Mouse (Mus musculus) liver, embryonic 16.5 days (tissue): ENCODE results near the gene Mrvi1. TPM values are rescaled to one million over a fixed set of nuclear protein-coding genes. Genes with fewer than 3 reads are reported as not detected.

Experiments used
- ATAC-seq: fragments of 200-750 bp; cut with Nextera tagmentation; 2 replicates; pipeline ENCODE4 v1.8.0; 2017; ENCODE audit warnings: low read depth, mild to moderate bottlenecking, moderate number of reproducible peaks, moderate library complexity
- H3K27ac ChIP-seq: fragments of 300-500 bp; sonication (generic); 2 replicates; pipeline ENCODE4 v1.5.1; 2014; ENCODE audit warnings: mild to moderate bottlenecking, low read length
- H3K27me3 ChIP-seq: fragments of 300-500 bp; sonication (generic); 2 replicates; pipeline ENCODE4 v1.6.1; 2014; ENCODE audit warnings: low read depth, low read length, mixed read lengths; ENCODE audit not compliant: control insufficient read depth, insufficient read depth
- H3K36me3 ChIP-seq: fragments of 300-500 bp; sonication (generic); 2 replicates; pipeline ENCODE4 v1.6.1; 2014; ENCODE audit warnings: mild to moderate bottlenecking; ENCODE audit not compliant: control insufficient read depth, insufficient read depth
- H3K4me1 ChIP-seq: fragments of 300-500 bp; sonication (generic); 2 replicates; pipeline ENCODE4 v1.6.1; 2014; ENCODE audit warnings: low read depth, low read length, mixed read lengths; ENCODE audit not compliant: control insufficient read depth
- H3K4me2 ChIP-seq: fragments of 300-500 bp; sonication (generic); 2 replicates; pipeline ENCODE4 v1.6.1; 2014; ENCODE audit warnings: low read depth, low read length, mixed read lengths
- H3K4me3 ChIP-seq: fragments of 300-500 bp; sonication (generic); 2 replicates; pipeline ENCODE4 v1.5.1; 2014; ENCODE audit warnings: low read depth, mild to moderate bottlenecking, low read length
- H3K9ac ChIP-seq: fragments of 300-500 bp; sonication (generic); 2 replicates; pipeline ENCODE4 v1.6.1; 2014; ENCODE audit warnings: low read depth, low read length
- H3K9me3 ChIP-seq: fragments of 300-500 bp; sonication (generic); replicated peaks from 2 replicates; pipeline ENCODE4 v1.6.1; 2016; ENCODE audit warnings: low read length; ENCODE audit not compliant: control insufficient read depth
- WGBS: fragments of 180-500 bp; shearing (Covaris S2); extraction: QIAGEN DNeasy Blood & Tissue Kit; methylation state at CpG from one replicate; pipeline ENCODE4 v1.1.7; 2014; ENCODE audit not compliant: insufficient replicate concordance; 5-methylcytosine and 5-hydroxymethylcytosine counted together
- polyA plus RNA-seq: library from polyadenylated mRNA; unstranded; fragments of >200 nt; fragmentation: Nextera tagmentation; extraction: Ambion mirVana; gene quantifications from 2 replicates; pipeline ENCODE4 v1.2.1, GENCODE M21; 2015

The Mrvi1 gene
- polyA plus RNA-seq, 1 experiment from 2014 or later, result 4.3 TPM

DNA sequence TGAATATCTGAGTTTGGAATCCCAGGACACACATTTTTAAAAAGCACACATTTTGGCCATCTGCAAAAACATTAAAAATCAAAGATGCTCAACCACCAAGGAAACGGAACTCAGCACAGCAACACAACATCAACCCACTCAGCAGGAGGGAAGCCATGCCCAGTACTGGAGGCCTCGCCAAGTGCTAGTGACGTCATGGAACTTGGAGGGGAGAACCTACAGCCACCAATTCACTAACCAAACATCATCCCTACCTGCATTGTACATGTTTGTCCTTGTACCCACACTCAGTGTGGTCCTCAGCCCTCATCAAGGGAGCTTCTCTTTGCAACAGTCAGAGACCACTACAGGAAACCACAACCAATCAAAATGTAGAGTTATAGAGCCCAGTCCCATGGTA, 16.9 kb downstream of the Mrvi1 start:
- no peak for ATAC-seq
- Histone ChIP-seq H3K27ac (no peak overlapping the region), H3K9ac (no peak overlapping the region), H3K4me1 (peaks cover 28% of the 10 kb centered on the region), H3K9me3 (no peaks in the 10 kb centered on the region), H3K4me2 (no peak overlapping the region), H3K4me3 (no peak overlapping the region), H3K27me3 (no peaks in the 10 kb centered on the region), H3K36me3 (no peaks in the 10 kb centered on the region)
- WGBS, result 59% methylated on average over 3 of the region's 3 CpGs

DNA sequence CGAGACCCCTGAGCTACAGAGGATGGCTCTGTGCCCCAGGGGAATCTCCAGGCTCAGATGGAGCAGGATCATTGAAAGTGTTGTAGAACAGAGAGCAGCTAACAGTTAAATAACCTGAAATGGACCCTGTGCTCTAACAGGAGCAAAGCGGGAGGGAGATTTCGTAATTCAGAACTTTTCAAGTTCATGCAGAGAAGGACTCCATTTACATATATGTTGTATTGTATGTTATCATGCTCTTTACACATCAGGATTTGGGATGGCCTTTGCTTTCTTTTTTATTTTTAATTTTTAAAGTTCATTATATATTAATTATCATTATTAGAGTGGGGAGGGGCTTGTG, 18.6 kb downstream of the Mrvi1 start:
- H3K9me3 ChIP-seq, result no peaks in the 10 kb centered on the region
- no peak overlapping the region for H3K4me2 ChIP-seq
- no peaks in the 10 kb centered on the region for H3K27me3 ChIP-seq
- H3K27ac ChIP-seq, result no peak overlapping the region; the same call in 1 of the 2 replicates
- WGBS, result 52% methylated on average over 3 of the region's 3 CpGs
- ATAC-seq, result 0 out of 2 replicates have a peak, but pooled peaks have one; percentile 33
- no peaks in the 10 kb centered on the region for H3K36me3 ChIP-seq
- no peak overlapping the region for H3K9ac ChIP-seq
- H3K4me3 ChIP-seq, result no peak overlapping the region
- peaks cover 31% of the 10 kb centered on the region for H3K4me1 ChIP-seq

DNA sequence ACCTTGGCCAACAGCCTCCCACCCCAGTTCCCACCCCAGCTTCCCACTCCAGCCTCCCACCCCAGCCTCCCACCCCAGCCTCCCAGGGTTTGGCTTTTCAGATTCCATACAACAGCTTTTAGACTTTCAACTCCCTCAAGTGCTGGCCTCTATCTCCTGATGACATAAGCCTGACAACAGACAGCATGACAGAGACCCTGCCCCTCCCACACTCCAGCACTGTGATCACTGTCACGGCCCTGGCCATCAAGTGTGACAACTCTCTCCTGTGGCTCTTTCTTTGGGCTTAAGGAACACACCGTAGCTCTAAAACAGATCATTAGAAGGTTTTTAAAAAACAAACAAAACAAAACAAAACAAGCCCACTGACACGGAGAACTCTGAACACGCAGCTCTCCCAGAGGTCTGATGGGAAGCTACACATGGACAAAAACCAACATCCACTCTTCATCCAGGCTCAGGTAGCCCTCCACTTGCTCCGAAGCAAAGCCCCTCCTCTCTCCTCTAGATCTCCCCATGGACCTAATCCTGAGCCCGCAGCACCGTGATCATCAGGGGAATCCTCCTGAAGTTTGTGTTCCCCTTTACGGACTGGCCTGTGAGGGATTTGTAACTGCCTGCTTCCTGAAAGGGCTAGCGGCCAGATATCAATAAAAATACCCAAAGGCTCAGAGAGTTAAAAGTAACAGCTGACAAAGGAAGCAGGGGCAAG, 19.2 kb downstream of the Mrvi1 start:
- H3K9me3 ChIP-seq, result no peaks in the 10 kb centered on the region
- ATAC-seq, result 0 out of 2 replicates have a peak, but pooled peaks have one; percentile 9
- H3K4me3 ChIP-seq, result no peak overlapping the region
- H3K36me3 ChIP-seq, result no peaks in the 10 kb centered on the region
- no peak overlapping the region for H3K4me2 ChIP-seq
- H3K27ac ChIP-seq, result peak overlapping the region; percentile 35; the same call in 1 of the 2 replicates
- H3K9ac ChIP-seq, result no peak overlapping the region
- 41% methylated on average over 9 of the region's 9 CpGs for WGBS
- H3K27me3 ChIP-seq, result no peaks in the 10 kb centered on the region
- H3K4me1 ChIP-seq, result peaks cover 31% of the 10 kb centered on the region

DNA sequence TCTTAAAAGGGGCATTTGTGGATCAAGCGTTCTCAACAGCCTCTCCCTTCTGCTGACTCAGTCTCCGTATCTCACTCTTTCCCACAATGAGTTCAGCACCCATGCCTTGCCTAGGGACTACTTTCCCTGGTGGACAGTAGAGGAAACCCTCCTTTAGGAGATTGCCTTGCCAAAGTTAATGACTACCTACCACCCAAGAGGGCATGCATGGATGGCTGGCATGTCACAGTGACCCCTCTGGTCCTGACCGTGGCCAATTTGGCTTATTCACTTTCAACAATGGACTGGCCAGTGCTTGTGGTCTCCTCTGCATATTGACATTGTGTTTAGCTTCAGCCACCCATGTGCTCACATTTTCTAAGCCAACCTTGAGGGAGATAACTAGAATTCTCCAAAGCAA, 19.8 kb downstream of the Mrvi1 start:
- WGBS, result 74% methylated on average over 3 of the region's 3 CpGs
- Histone ChIP-seq H3K36me3 (no peaks in the 10 kb centered on the region), H3K4me3 (no peak overlapping the region), H3K9ac (no peak overlapping the region), H3K27ac (no peak overlapping the region), H3K9me3 (no peaks in the 10 kb centered on the region), H3K4me1 (peaks cover 31% of the 10 kb centered on the region), H3K27me3 (no peaks in the 10 kb centered on the region), H3K4me2 (no peak overlapping the region)
- no peak for ATAC-seq

DNA sequence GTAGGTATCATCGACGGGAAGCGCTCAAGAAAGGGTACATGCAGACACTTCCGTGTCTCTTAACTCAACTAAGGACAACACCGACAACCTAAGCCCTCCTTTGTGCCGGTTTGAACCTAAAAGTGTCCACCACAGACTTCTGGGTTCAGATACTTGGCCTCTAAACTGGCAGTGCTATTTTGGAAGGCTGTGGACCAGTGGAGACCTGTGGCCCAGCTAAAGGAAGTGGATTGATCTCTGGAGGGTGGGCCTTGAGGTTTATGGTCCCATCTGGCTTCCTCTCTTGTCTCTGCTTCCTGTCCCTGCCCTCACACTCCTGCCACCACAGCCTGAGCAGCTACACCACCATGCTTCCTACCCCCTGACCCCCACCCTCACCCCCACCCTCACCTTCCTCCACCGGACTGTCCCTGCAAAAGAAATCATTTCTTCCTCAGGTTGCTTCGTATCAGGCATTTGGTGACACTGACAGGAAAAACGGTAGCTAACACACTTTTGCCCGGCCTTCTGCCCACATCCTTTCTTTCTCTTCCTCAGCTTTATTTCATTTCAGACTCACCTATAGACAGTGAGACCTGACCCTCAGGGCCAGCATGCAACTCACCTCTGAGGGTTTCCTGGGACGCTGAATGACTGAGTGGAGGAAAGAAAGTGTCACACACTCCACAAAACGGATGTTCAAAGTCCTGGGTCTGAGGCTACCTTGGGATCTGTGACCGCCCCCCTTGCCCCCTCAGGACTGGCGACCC, 25.7 kb downstream of the Mrvi1 start:
- Histone ChIP-seq H3K4me1 (peaks cover 5% of the 10 kb centered on the region), H3K9me3 (no peaks in the 10 kb centered on the region), H3K4me3 (no peak overlapping the region), H3K36me3 (no peaks in the 10 kb centered on the region), H3K9ac (no peak overlapping the region), H3K27me3 (no peaks in the 10 kb centered on the region), H3K27ac (peak overlapping the region; percentile 46), H3K4me2 (no peak overlapping the region)
- WGBS, result 23% methylated on average over 14 of the region's 14 CpGs
- peak; percentile 33; the same call in 1 of the 2 replicates for ATAC-seq

DNA sequence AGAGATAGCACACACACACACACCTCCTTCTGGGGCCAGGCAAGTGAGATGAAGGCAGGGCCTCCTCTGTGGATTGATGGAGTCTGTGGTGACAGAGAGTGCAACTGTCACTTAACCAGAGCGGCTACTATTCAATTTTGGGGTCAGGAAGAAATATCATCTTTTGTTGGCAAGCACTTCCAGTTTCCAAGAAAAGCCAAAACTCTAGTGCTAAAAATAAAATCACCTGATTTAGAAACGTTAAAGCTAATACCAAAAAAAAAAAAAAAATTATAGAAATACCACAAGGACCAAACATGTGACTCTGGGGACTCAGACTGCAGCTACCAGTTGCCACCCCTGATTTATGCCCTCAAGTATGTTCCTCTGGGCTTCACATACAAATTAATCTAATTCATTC, 26.7 kb downstream of the Mrvi1 start:
- H3K4me2 ChIP-seq, result no peak overlapping the region
- peaks cover 3% of the 10 kb centered on the region for H3K4me1 ChIP-seq
- no peak for ATAC-seq
- peak overlapping the region; percentile 46; the same call in 1 of the 2 replicates for H3K27ac ChIP-seq
- H3K9ac ChIP-seq, result no peak overlapping the region
- no peaks in the 10 kb centered on the region for H3K9me3 ChIP-seq
- H3K27me3 ChIP-seq, result no peaks in the 10 kb centered on the region
- H3K4me3 ChIP-seq, result no peak overlapping the region
- 30% methylated on average over 2 of the region's 2 CpGs for WGBS
- H3K36me3 ChIP-seq, result no peaks in the 10 kb centered on the region

DNA sequence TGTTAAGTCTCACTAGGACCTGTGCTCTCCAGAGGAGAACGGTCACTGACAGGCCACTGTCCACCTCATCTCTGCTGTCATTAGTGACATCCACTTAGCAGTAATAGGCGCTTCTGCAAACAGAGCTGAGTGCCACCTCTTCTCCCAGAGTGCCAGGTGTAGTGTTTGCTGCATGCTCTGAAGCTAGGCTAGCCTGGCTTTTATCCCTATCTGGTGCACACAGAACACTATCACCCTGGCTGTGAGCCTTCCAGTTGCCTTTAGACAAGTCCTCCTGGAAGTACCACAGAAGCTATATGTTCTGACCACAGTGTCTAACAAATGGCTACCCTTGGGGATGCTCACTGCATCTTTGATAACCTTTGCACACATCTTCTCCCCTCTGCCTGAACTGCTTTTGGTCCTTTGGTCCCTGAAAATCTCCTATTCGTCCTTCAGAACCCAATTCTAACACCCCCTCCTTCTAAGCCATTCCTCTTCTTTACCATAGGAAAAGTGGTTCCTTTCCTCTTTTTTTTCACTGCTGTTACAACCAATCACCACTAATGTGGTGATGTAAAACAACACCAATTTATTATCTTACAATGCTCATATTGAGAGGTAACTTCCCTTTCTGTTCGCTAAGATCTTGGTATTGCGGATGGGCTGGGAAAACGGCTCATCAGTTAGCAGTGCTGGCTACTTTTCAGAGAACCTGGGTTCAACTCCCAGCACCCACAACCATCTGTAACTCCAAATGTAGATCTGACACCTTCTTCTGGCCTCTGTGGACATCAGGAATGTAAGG, 28.0 kb downstream of the Mrvi1 start:
- Histone ChIP-seq H3K27me3 (no peaks in the 10 kb centered on the region), H3K9me3 (no peaks in the 10 kb centered on the region), H3K9ac (no peak overlapping the region), H3K4me3 (no peak overlapping the region), H3K4me2 (no peak overlapping the region), H3K4me1 (no peaks in the 10 kb centered on the region; the same call in 1 of the 2 replicates), H3K36me3 (no peaks in the 10 kb centered on the region), H3K27ac (no peak overlapping the region)
- WGBS, result 38% methylated on average over 6 of the region's 6 CpGs
- no peak for ATAC-seq

DNA sequence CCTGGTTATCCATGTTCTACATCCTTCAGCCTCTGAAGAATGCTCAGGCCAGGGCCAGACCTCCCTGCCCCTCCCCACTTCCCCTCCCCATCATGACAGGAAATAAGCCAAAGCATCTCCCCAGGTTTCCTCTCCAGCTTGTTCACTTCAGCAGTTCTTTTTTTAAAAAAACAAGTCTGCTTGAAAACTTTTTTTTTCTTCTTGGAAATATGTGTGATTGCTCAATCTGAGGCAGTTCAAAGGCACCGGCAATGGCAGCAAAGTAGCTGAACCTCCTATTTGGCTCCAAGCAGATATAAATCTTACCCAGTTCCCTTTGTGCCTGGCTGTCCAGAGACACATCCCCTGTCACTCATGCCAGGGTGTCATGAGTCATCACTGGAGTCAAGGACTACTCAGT, 29.1 kb downstream of the Mrvi1 start:
- no peak for ATAC-seq
- Histone ChIP-seq H3K9me3 (no peaks in the 10 kb centered on the region), H3K36me3 (no peaks in the 10 kb centered on the region), H3K4me1 (no peaks in the 10 kb centered on the region; the same call in 1 of the 2 replicates), H3K4me2 (no peak overlapping the region), H3K4me3 (no peak overlapping the region), H3K9ac (no peak overlapping the region), H3K27ac (no peak overlapping the region), H3K27me3 (no peaks in the 10 kb centered on the region)
- WGBS, result 6% methylated on average over 1 of the region's 1 CpGs

DNA sequence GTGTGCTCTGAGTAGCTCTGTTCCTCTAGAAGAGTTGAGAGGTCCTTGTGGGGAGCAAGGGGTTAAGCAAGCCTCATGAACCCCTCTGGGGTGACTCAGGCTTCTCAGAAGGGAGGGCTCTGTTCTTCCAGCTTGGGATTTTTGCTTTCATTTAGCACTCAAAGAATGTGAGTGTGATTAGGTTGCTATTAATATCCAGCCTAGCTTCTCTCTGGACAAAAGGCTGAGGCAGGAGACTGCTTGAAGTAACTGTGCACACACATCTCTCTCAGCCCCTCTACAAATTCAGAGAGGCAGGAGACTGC, 31.7 kb downstream of the Mrvi1 start:
- ATAC-seq, result no peak
- Histone ChIP-seq H3K4me3 (no peak overlapping the region), H3K27me3 (no peaks in the 10 kb centered on the region), H3K4me1 (no peaks in the 10 kb centered on the region; the same call in 1 of the 2 replicates), H3K4me2 (no peak overlapping the region), H3K27ac (no peak overlapping the region), H3K9ac (no peak overlapping the region), H3K36me3 (no peaks in the 10 kb centered on the region), H3K9me3 (no peaks in the 10 kb centered on the region)
